Mouse (Mus musculus) forebrain, embryonic 15.5 days (tissue): ENCODE data around the gene Lbhd2. TPM values are rescaled to one million over a fixed set of nuclear protein-coding genes. Genes with fewer than 3 reads are reported as not detected.
A peak's percentile ranks its signal among the peaks of the same experiment; 100 is the strongest.

Source experiments
- ATAC-seq: fragments of 200-750 bp; cut with Nextera tagmentation; replicated peaks from 2 replicates; pipeline ENCODE4 v1.8.0; 2017; ENCODE audit warnings: mild to moderate bottlenecking, moderate TSS enrichment, moderate library complexity
- H3K27ac ChIP-seq: fragments of 300-500 bp; sonication (generic); replicated peaks from 2 replicates; pipeline ENCODE4 v1.5.1; 2015; ENCODE audit warnings: mild to moderate bottlenecking, inconsistent platforms
- H3K27me3 ChIP-seq: fragments of 300-500 bp; sonication (generic); 2 replicates; pipeline ENCODE4 v1.6.1; 2015; ENCODE audit warnings: inconsistent platforms
- H3K36me3 ChIP-seq: fragments of 300-500 bp; sonication (generic); 2 replicates; pipeline ENCODE4 v1.6.1; 2015; ENCODE audit warnings: mild to moderate bottlenecking, inconsistent platforms
- H3K4me1 ChIP-seq: fragments of 300-500 bp; sonication (generic); 2 replicates; pipeline ENCODE4 v1.6.1; 2015; ENCODE audit warnings: inconsistent platforms
- H3K4me2 ChIP-seq: fragments of 300-500 bp; sonication (generic); replicated peaks from 2 replicates; pipeline ENCODE4 v1.6.1; 2015; ENCODE audit warnings: mild to moderate bottlenecking, inconsistent platforms
- H3K4me3 ChIP-seq: fragments of 300-500 bp; sonication (generic); 2 replicates; pipeline ENCODE4 v1.5.1; 2015; ENCODE audit warnings: mild to moderate bottlenecking, inconsistent platforms
- H3K9ac ChIP-seq: fragments of 300-500 bp; sonication (generic); replicated peaks from 2 replicates; pipeline ENCODE4 v1.6.1; 2015; ENCODE audit warnings: mild to moderate bottlenecking, inconsistent platforms
- H3K9me3 ChIP-seq: fragments of 300-500 bp; sonication (generic); 2 replicates; pipeline ENCODE4 v1.6.1; 2016; ENCODE audit warnings: inconsistent platforms
- WGBS: fragments of 180-500 bp; shearing (Covaris S2); methylation state at CpG from one replicate; pipeline ENCODE4 v1.1.7; 2015; ENCODE audit warnings: mixed read lengths; 5-methylcytosine and 5-hydroxymethylcytosine counted together
- polyA plus RNA-seq: library from polyadenylated mRNA; unstranded; fragments of >200 nt; fragmentation: Nextera tagmentation; extraction: Ambion mirVana; gene quantifications from 2 replicates; pipeline ENCODE4 v1.2.1, GENCODE M21; 2015

Gene Lbhd2
- polyA plus RNA-seq, 1 experiment from 2014 or later: 2.2 TPM

DNA sequence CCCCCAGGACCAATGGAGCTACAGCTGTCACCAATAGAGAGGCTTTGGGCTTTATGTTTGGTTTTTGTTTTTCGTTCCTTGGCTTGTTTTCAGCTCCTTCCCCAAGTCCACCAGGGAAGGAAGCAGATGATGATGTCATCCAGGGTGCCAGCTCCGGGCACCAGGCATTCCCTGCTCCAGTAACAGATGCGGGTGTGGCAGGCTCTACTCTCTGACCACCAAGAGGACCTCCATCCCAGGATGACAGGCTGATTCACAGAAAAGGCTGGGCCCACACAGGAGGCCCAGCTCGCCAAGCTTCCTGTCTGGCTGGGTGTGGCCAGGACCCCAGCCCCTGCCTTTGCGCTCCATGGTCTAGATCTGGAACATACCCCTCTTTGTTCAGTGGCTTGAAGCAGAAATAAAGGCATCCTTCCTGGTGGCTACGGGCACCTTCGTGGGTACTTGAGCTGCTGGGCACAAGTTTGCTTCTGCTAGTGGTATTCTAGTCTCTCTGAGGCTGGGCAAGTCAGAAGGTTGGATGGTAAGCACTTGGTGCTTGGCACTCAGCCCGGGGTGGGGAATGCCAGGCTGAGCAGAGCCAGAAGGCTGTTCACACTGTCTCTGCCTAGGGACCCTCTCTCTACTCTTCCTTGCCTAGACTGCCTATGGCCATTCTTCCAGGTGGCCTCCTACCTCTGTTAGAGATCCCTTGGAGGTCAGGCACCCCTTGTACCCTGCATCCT lies 5.2 kb downstream of the Lbhd2 start:
- no peak overlapping the region for H3K27ac ChIP-seq

DNA sequence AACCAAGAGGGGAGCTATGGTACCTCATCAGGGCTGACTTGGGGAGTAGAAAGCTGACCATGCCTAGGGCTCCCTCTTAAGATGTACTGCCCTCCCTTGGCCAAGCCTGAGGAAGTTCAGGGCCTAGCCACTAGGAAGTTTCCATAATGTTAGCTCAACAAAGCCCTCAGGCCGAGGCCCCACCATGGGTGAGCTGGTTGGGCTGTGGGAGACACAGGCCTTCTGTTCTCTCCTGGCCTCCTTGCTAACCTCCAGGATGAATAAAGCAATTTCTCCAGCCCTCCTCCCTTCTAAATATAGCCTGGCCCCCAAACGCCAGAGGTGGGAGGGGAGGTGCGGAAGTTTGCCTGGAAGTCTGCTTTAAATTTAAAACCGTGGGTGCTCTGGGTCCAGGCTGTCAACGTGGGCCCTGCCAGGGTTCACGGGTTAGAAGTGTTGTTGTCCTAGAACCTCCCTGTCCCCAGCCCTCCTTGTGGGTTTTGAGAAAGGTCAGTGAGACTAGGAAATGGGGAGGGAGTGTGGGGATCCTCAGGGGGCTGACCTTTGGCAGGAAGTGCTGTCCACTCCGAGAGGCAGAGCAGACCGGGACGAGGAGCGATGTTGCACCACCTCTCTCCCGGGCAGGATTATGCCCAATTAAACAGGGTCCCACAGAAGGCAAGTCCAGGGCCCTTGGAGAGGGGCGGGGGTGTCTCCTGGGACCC lies 6.1 kb downstream of the Lbhd2 start:
- H3K9me3 ChIP-seq: no peaks in the 10 kb centered on the region
- peak overlapping the region; percentile 35 for H3K4me3 ChIP-seq
- H3K9ac ChIP-seq: peak overlapping the region; percentile 31
- 25% methylated on average over 12 of the region's 12 CpGs for WGBS
- H3K27ac ChIP-seq: no peak overlapping the region
- no peaks in the 10 kb centered on the region for H3K36me3 ChIP-seq
- no peak; the same call in none of the 2 replicates for ATAC-seq
- peak overlapping the region; percentile 45 for H3K4me2 ChIP-seq
- peaks cover 38% of the 10 kb centered on the region for H3K4me1 ChIP-seq
- H3K27me3 ChIP-seq: no peaks in the 10 kb centered on the region; the same call in 1 of the 2 replicates

More for the DNA sequence above, 5.2 kb downstream of the Lbhd2 start:
- Histone ChIP-seq H3K27me3 (peaks cover 2% of the 10 kb centered on the region), H3K9me3 (no peaks in the 10 kb centered on the region), H3K36me3 (no peaks in the 10 kb centered on the region), H3K4me2 (no peak overlapping the region), H3K9ac (no peak overlapping the region), H3K4me1 (peaks cover 35% of the 10 kb centered on the region), H3K4me3 (no peak overlapping the region)
- ATAC-seq: no peak
- 72% methylated on average over 8 of the region's 8 CpGs for WGBS

DNA sequence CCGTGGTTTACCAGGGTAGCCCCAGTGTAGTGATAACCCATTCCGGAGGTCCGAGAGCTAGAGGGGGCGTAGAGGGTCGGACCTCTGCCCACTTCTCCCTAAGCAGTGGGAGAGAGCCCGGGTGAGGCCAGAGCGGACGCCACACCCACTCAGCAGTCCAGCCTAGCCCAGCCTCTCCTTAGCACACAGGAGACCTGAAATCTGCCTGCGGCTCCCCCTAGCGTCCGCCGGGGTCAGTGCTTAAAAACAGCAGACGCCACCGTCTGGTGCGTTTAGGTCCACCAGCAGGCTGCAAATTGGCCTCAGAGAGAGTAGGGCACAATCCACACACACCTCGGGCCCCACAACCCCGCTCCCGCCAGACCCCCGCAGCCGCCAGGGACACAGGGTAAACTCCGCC lies 6.7 kb downstream of the Lbhd2 start:
- ATAC-seq: peak; percentile 77
- WGBS: under 1% methylated on average over 20 of the region's 21 CpGs
- Histone ChIP-seq H3K36me3 (no peaks in the 10 kb centered on the region), H3K27ac (no peak overlapping the region), H3K27me3 (no peaks in the 10 kb centered on the region), H3K9ac (peak overlapping the region; percentile 31), H3K4me1 (peaks cover 38% of the 10 kb centered on the region), H3K4me2 (peak overlapping the region; percentile 45), H3K4me3 (peak overlapping the region; percentile 35), H3K9me3 (no peaks in the 10 kb centered on the region)

DNA sequence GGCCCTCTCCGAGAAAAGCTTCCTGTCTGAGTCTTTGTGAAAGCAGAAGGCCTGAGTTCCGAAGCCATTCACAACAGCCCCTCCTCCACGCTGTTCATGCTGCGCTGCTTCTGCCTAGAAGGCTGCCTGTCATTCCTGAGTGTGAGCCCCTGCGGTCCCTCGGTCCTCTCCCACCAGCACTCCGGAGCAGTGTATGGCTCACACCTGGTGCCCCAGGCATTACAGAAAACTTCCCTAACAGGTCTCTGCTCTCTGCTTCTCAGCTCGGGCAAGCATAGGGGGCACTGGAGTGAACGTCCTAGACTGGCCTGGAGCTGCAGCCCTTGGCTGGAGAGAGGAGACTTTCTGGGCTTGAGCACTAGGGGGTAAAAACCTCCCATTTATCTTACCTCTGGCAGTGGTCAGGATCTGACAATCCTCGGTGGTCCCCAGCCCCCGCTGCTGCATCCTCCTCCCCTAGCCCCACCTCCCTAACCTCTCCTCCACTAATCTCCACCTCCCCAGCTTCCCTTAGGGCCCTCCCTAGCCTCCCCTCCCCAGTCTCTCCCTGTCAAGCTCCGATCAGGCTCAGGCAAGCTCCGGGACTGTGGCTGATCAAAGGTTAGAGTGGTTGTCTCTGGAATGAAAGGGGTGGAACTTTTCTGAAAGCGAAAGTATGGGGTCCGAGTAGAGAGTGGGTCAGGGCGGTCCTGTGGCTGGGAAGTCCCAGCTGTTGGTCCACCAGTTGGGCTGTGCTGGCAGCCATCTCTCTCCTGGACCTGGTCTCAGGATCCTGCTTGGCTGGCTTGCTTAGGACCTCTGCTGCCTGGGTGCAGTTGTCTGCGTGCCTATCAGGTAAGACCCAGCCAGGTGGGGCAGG lies 10.5 kb downstream of the Lbhd2 start, which contains the start of gene Exoc3l4:
TSS of gene Exoc3l4 (plus strand) at position 97 of the 859 bp plus-strand sequence.
- no peak within 1 kb of the TSS for H3K27ac ChIP-seq
- H3K27me3 ChIP-seq: peaks cover 13% of the 10 kb centered on the region

DNA sequence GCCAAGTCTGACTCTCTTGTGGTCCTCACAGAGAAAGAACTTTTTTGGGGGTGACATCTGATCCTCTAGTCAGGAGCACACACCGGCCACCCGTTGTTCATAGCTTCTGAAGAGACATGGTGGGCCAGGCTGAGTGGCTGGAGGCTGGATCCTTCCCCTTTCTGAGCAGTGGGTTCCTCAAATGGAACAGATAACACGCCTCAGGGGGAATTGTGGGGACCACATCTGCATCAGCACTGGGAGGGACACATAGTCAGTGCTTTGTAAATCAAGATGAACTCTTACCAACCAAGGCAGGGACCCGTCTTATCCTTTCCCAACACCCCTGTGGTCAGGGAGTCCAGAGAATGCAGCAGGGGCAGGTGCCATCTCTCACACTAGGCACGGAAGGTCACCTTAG lies 13.3 kb downstream of the Lbhd2 start:
- no peak overlapping the region for H3K4me2 ChIP-seq
- peaks cover 17% of the 10 kb centered on the region for H3K4me1 ChIP-seq
- no peak overlapping the region for H3K9ac ChIP-seq
- H3K36me3 ChIP-seq: no peaks in the 10 kb centered on the region
- no peak overlapping the region for H3K27ac ChIP-seq
- no peaks in the 10 kb centered on the region for H3K9me3 ChIP-seq
- ATAC-seq: no peak
- 82% methylated on average over 5 of the region's 5 CpGs for WGBS
- peaks cover 41% of the 10 kb centered on the region for H3K27me3 ChIP-seq
- no peak overlapping the region for H3K4me3 ChIP-seq

More for the DNA sequence above, 10.5 kb downstream of the Lbhd2 start, which contains the start of gene Exoc3l4:
- no peaks in the 10 kb centered on the region for H3K36me3 ChIP-seq
- no peaks in the 10 kb centered on the region for H3K9me3 ChIP-seq
- WGBS: 6% methylated on average over 17 of the region's 17 CpGs
- H3K9ac ChIP-seq: no peak within 1 kb of the TSS
- H3K4me3 ChIP-seq: 0 out of 2 replicates have a peak within 1 kb of the TSS, but pooled peaks have one; percentile 5
- peaks cover 20% of the 10 kb centered on the region for H3K4me1 ChIP-seq
- H3K4me2 ChIP-seq: peak within 1 kb of the TSS; percentile 34
- no peak for ATAC-seq

DNA sequence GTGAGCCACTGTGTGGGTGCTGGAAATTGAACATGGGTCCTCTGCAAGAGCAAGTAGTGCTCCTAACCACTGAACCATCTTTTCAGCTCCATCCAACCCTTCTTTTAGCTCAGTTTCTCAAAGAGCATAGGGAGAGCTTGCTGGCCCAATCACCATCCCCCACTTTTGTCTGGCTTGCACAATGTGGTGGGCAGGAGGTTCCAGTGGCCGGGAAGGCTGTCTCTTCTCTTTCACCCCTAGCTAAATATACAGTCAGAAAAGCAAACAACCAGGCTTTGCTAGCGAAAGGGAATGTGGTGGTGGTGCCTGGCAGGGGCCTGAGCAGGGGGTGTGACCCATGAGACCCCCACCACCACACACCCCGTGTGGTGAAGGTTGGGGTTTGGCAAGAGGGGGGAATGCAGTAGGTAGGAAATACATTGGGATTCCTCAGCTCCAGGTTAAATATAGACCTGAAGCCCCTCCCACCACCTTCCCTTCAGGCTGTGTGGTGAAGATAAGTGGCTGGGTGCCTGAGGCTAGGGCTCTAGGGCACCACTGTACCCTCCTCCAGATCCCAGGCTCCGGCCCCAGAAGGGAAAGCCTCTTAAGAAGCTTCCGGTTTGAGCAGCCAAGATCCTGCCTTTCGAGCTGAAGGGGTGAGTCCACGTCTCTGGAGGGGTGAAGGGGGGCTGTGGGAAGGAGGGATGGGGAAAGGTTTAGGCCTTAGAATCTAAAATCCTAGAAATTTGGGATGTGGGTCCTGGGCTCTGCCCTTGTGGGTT lies 14.5 kb downstream of the Lbhd2 start:
- Histone ChIP-seq H3K9me3 (no peaks in the 10 kb centered on the region), H3K27me3 (peaks cover 52% of the 10 kb centered on the region), H3K9ac (no peak overlapping the region), H3K4me3 (no peak overlapping the region), H3K36me3 (no peaks in the 10 kb centered on the region), H3K4me1 (peaks cover 21% of the 10 kb centered on the region), H3K4me2 (no peak overlapping the region), H3K27ac (no peak overlapping the region)
- ATAC-seq: no peak
- WGBS: 47% methylated on average over 7 of the region's 7 CpGs

DNA sequence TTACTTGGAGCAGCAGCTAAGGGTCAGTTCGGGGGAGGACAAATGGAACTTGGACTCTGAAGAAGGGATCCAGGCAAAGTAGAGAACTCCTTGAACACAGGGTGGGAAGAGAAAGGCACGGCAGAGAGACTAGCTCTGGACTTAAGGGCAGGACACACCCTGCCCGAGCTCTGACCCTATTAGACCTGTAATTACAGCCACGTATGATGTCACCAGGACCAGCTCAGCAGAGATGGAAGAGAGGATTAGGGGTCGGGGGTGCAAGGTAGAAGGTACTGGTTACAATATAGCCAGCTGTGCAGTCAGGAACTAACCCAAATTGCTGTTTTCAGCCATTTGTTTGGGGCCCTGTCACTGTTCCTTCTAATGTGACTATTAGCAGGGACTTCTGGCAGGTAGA lies 16.2 kb downstream of the Lbhd2 start:
- no peak for ATAC-seq
- no peak overlapping the region for H3K4me3 ChIP-seq

DNA sequence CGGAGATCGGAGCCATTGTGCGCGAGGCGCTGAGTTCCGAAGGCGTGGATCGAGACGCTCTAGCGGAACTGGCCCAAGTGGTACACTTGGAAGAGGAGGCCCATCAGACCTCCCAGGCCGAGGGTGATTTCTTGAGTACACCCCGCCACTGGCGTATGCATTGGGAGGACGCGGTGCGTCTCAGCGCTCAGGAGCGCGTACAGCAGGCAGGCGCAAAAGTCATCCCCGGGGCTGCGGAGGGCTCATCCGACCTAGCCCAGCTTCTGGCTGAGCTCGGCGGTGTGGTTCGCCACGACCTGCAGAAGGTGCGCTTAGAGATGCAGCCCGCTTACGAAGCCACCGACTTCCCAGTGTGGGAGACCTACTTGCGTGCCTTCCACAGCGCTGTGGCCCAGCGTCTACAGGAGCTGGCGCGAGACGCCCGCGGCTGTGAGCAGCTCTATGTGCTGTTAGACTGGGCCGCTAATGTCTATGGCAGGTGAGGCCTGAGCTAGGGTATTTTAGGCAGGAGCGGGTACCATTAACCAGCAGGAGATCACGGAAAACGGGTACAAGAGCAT lies 17.0 kb downstream of the Lbhd2 start:
- 2% methylated on average over 43 of the region's 43 CpGs for WGBS
- no peaks in the 10 kb centered on the region for H3K9me3 ChIP-seq
- peaks cover 61% of the 10 kb centered on the region for H3K27me3 ChIP-seq
- no peak for ATAC-seq
- no peak overlapping the region for H3K27ac ChIP-seq
- H3K9ac ChIP-seq: peak overlapping the region; percentile 3; the same call in 1 of the 2 replicates
- H3K36me3 ChIP-seq: no peaks in the 10 kb centered on the region
- H3K4me1 ChIP-seq: peaks cover 27% of the 10 kb centered on the region
- H3K4me3 ChIP-seq: peak overlapping the region; percentile 35
- H3K4me2 ChIP-seq: peak overlapping the region; percentile 44

More for the DNA sequence above, 16.2 kb downstream of the Lbhd2 start:
- 36% methylated on average over 5 of the region's 5 CpGs for WGBS
- Histone ChIP-seq H3K27me3 (peaks cover 54% of the 10 kb centered on the region), H3K9ac (no peak overlapping the region), H3K9me3 (no peaks in the 10 kb centered on the region), H3K27ac (no peak overlapping the region), H3K4me1 (peaks cover 19% of the 10 kb centered on the region; the same call in 1 of the 2 replicates), H3K36me3 (no peaks in the 10 kb centered on the region), H3K4me2 (no peak overlapping the region)

DNA sequence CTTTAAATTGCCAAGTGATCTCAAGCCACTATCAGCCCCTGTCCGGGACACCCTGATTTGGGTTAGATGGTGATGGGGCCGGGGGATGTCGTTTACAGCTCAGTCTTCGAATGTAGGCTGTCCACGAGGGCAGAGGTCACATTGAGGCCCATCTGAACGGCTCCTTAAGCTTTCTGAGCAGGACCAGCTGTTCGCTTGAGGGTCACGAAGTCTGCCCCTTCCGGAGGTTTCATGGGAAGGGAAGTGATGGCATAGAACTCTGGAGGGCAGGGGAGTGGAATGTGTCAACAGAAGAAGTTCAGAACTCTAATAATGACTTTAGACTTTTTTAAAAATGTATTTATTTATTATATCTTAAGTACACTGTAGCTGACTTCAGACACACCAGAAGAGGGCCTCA lies 17.9 kb downstream of the Lbhd2 start:
- no peak overlapping the region for H3K4me2 ChIP-seq
- H3K9me3 ChIP-seq: no peaks in the 10 kb centered on the region
- peaks cover 36% of the 10 kb centered on the region for H3K4me1 ChIP-seq
- H3K27ac ChIP-seq: no peak overlapping the region
- H3K27me3 ChIP-seq: peaks cover 65% of the 10 kb centered on the region
- no peak for ATAC-seq
- no peak overlapping the region for H3K4me3 ChIP-seq
- no peak overlapping the region for H3K9ac ChIP-seq
- 17% methylated on average over 9 of the region's 9 CpGs for WGBS
- no peaks in the 10 kb centered on the region for H3K36me3 ChIP-seq

DNA sequence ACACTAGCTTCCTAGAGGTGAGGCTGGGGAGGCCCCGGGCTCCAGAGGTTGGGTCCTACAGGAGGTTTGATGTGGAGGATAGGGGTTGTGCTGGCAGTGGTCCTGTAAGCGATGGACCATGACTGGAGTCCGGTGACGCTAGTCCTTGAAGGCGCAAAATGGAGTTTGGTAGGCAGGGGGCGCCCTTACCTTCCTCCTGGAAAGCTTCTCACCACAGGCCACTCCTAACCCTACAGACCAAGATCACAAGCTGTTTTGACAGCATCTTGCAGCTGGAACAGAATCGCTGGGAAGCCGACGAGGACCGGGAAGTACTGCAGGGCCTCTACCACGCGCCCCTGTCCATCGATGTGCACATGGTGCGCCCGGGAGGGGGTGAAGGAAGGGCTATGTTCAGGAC lies 18.6 kb downstream of the Lbhd2 start:
- Histone ChIP-seq H3K27ac (no peak overlapping the region), H3K9me3 (no peaks in the 10 kb centered on the region), H3K4me3 (no peak overlapping the region), H3K36me3 (no peaks in the 10 kb centered on the region), H3K27me3 (peaks cover 72% of the 10 kb centered on the region), H3K9ac (no peak overlapping the region), H3K4me1 (peaks cover 41% of the 10 kb centered on the region), H3K4me2 (peak overlapping the region; percentile 27; the same call in 1 of the 2 replicates)
- WGBS: 3% methylated on average over 15 of the region's 15 CpGs
- no peak for ATAC-seq
